Mouse (Mus musculus): ENCODE measurements at regions not wholly inside any gene's neighbourhood (a gene's known extent, or its start where the extent isn't known, plus 50 kb on each side); places are given as distances from the start of the nearest gene placed in this dataset.

DNA sequence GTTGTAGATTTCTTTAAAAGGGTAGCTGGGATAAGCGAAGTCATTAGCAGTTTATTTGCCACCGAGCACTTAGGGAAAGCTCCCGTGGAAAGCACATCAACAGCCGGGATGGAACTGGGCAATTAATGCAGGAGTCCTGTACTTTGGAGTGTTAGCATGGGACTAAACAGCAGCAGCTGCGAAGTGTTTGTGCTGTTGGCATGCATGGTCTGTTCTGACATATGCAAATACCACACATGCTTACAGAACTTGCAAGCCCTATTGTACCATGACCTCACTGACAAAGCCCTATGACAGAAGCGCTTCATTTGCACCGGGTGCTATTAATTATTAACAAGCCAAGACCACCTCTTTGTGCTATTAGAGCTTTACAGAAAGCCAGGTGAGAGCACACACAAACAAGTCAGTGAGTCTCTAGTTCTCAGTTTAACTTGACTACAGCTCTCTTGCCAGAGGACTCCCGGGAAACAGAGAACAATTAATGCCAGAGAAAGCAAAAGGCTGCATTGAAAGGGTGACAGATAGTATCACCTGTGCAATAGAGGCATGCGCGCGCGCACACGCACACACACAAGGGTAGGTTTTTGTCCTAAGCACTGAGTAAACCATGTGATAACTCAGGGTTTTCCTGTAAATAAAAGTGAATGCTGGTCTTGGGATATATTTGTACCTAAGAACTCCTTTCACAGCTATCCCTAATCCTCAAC, 154.4 kb downstream of the Ppp1r3a start:
- Histone ChIP-seq H3ac (ENCODE audit: control insufficient read depth, insufficient read length) (no peak overlapping the region), H3K4me2 (ENCODE audit: low read depth) (no peak overlapping the region), H3K4me3 (no peak overlapping the region), H3K36me3 (ENCODE audit: control insufficient read depth, insufficient read depth) (no peaks in the 10 kb centered on the region), H3K79me2 (ENCODE audit: control insufficient read depth, insufficient read depth) (no peaks in the 10 kb centered on the region), H3K27me3 (ENCODE audit: control insufficient read depth, insufficient read depth, insufficient read length) (no peaks in the 10 kb centered on the region)
- TF ChIP-seq MAX (IDR thresholded peaks at IDR 0.05; ENCODE audit: low read depth), result no peak
- no peak for TF ChIP-seq MYOG (IDR thresholded peaks at IDR 0.05; ENCODE audit: control insufficient read depth in 1 of 3, insufficient read depth in 1 of 3, insufficient read length in 2 of 3, low read depth in 2 of 3)
- no peak for TF ChIP-seq REST (IDR thresholded peaks at IDR 0.05; ENCODE audit: insufficient read depth, insufficient read length)
- TF ChIP-seq POLR2A (IDR thresholded peaks at IDR 0.05; ENCODE audit: insufficient read length, low read depth), result no peak
- no peak for TF ChIP-seq TCF3 (IDR thresholded peaks at IDR 0.05; ENCODE audit: insufficient read length, low read depth)
- no peak for TF ChIP-seq SRF (IDR thresholded peaks at IDR 0.05; ENCODE audit: control insufficient read depth, insufficient read length, low read depth)
- no peak for TF ChIP-seq POLR2AphosphoS2 (IDR thresholded peaks at IDR 0.05; ENCODE audit: insufficient read length, low read depth)
- no peak for TF ChIP-seq CEBPB (IDR thresholded peaks at IDR 0.05; ENCODE audit: insufficient read depth, poor library complexity, severe bottlenecking)
- TF ChIP-seq E2F4 (IDR thresholded peaks at IDR 0.05; ENCODE audit: insufficient read depth), result no peak
- TF ChIP-seq USF1 (IDR thresholded peaks at IDR 0.05; ENCODE audit: low read depth), result no peak

DNA sequence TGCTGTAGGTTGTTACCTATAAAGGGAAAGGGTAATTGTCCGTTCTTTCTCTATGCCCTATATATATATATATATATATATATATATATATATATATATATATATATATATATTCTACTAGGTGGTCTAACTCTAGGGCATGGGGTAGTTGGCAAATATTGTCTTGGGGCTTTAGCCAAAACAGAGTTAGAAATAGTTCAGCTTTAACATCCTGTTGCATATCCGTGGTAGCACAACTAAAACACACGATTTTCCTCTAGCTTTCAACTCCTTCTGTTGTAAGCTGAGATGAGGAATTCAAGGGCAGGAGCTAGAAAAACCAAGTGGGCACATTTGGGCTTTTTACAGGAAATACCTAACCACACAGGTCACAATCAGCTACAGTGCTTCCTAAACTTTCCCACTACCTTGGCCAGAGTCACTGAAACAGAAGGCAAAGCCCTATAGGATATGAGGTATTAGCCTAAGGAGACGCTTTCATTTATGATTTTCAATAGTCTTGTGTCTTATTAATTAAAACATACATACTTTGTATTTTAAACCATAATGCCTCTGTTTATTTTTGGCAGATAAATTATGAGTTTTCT, 158.1 kb downstream of the Ppp1r3a start:
- no peak overlapping the region for H3K4me2 ChIP-seq (ENCODE audit: low read depth)
- TF ChIP-seq MYOG (IDR thresholded peaks at IDR 0.05; ENCODE audit: control insufficient read depth in 1 of 3, insufficient read depth in 1 of 3, insufficient read length in 2 of 3, low read depth in 2 of 3) (no peak), E2F4 (IDR thresholded peaks at IDR 0.05; ENCODE audit: insufficient read depth) (no peak), REST (IDR thresholded peaks at IDR 0.05; ENCODE audit: insufficient read depth, insufficient read length) (no peak), SRF (IDR thresholded peaks at IDR 0.05; ENCODE audit: control insufficient read depth, insufficient read length, low read depth) (no peak), USF1 (IDR thresholded peaks at IDR 0.05; ENCODE audit: low read depth) (no peak), CEBPB (IDR thresholded peaks at IDR 0.05; ENCODE audit: insufficient read depth, poor library complexity, severe bottlenecking) (no peak)
- no peaks in the 10 kb centered on the region for H3K27me3 ChIP-seq (ENCODE audit: control insufficient read depth, insufficient read depth, insufficient read length)
- no peaks in the 10 kb centered on the region for H3K79me2 ChIP-seq (ENCODE audit: control insufficient read depth, insufficient read depth)
- H3K4me3 ChIP-seq, result no peak overlapping the region
- H3ac ChIP-seq (ENCODE audit: control insufficient read depth, insufficient read length), result no peak overlapping the region
- no peaks in the 10 kb centered on the region for H3K36me3 ChIP-seq (ENCODE audit: control insufficient read depth, insufficient read depth)

DNA sequence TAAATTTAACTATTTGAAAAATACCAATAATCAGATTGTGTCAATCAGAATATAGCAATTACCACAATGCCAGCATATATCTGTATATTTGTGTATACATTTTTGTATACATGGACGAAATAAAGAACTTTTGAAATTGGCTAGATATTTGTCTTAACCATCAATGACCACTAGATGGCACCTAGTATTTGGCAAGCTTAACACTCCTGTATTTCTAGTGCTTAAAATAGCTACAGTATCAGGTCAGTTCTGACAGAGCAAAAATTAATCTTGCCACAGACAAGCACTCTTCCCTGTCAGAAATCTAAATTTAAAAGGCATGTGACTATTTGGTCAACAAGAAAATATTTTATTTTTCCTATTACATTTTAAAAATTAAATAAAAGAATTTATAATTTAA, 169.2 kb downstream of the Ppp1r3a start:
- no peak for TF ChIP-seq REST (IDR thresholded peaks at IDR 0.05; ENCODE audit: insufficient read depth, insufficient read length)
- TF ChIP-seq POLR2AphosphoS2 (IDR thresholded peaks at IDR 0.05; ENCODE audit: insufficient read length, low read depth), result no peak
- no peak for TF ChIP-seq MYOD1 (IDR thresholded peaks at IDR 0.05; ENCODE audit: control insufficient read depth in 1 of 3, insufficient read length in 2 of 3, low read depth in 2 of 3)
- TF ChIP-seq TCF12 (IDR thresholded peaks at IDR 0.05; ENCODE audit: insufficient read depth, poor library complexity, severe bottlenecking), result no peak
- no peak for TF ChIP-seq MAX (IDR thresholded peaks at IDR 0.05; ENCODE audit: low read depth)
- TF ChIP-seq CEBPB (IDR thresholded peaks at IDR 0.05; ENCODE audit: insufficient read depth, poor library complexity, severe bottlenecking), result no peak
- TF ChIP-seq TCF3 (IDR thresholded peaks at IDR 0.05; ENCODE audit: insufficient read length, low read depth), result no peak
- TF ChIP-seq E2F4 (IDR thresholded peaks at IDR 0.05; ENCODE audit: insufficient read depth), result no peak
- no peak for TF ChIP-seq SRF (IDR thresholded peaks at IDR 0.05; ENCODE audit: control insufficient read depth, insufficient read length, low read depth)
- TF ChIP-seq MYOG (IDR thresholded peaks at IDR 0.05; ENCODE audit: control insufficient read depth in 1 of 3, insufficient read depth in 1 of 3, insufficient read length in 2 of 3, low read depth in 2 of 3), result no peak
- TF ChIP-seq USF1 (IDR thresholded peaks at IDR 0.05; ENCODE audit: low read depth), result no peak
- no peak for TF ChIP-seq POLR2A (IDR thresholded peaks at IDR 0.05; ENCODE audit: insufficient read length, low read depth)
- H3K4me2 ChIP-seq (ENCODE audit: low read depth), result no peak overlapping the region
- H3K27me3 ChIP-seq (ENCODE audit: control insufficient read depth, insufficient read depth, insufficient read length), result no peaks in the 10 kb centered on the region
- no peaks in the 10 kb centered on the region for H3K36me3 ChIP-seq (ENCODE audit: control insufficient read depth, insufficient read depth)
- no peak overlapping the region for H3ac ChIP-seq (ENCODE audit: control insufficient read depth, insufficient read length)
- no peaks in the 10 kb centered on the region for H3K79me2 ChIP-seq (ENCODE audit: control insufficient read depth, insufficient read depth)
- H3K4me3 ChIP-seq, result no peak overlapping the region

DNA sequence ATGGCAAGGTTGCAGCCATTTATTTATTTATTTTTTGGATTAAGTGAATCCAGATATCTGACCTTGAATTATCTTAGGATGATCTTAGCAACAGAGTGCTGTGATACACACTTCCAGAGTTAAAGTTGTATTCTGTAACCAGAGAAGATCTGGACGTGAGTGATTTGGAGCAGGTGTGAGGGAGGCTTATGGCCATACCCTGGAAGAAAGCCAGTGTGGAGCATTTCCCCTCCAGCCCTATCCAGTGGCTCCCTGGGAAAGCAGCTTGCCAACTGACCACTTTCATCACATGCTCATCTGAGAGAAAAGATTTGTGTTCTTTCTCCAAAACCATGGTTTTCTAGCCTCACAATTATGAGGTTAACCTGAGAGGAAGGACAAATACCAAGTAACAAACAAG, 171.2 kb downstream of the Ppp1r3a start:
- Histone ChIP-seq H3K27me3 (ENCODE audit: control insufficient read depth, insufficient read depth, insufficient read length) (no peaks in the 10 kb centered on the region), H3K4me3 (no peak overlapping the region), H3K79me2 (ENCODE audit: control insufficient read depth, insufficient read depth) (no peaks in the 10 kb centered on the region), H3ac (ENCODE audit: control insufficient read depth, insufficient read length) (no peak overlapping the region), H3K4me2 (ENCODE audit: low read depth) (no peak overlapping the region), H3K36me3 (ENCODE audit: control insufficient read depth, insufficient read depth) (no peaks in the 10 kb centered on the region)
- TF ChIP-seq SRF (IDR thresholded peaks at IDR 0.05; ENCODE audit: control insufficient read depth, insufficient read length, low read depth) (no peak), REST (IDR thresholded peaks at IDR 0.05; ENCODE audit: insufficient read depth, insufficient read length) (no peak), MYOD1 (IDR thresholded peaks at IDR 0.05; ENCODE audit: control insufficient read depth in 1 of 3, insufficient read length in 2 of 3, low read depth in 2 of 3) (peak in 1 of 3 experiments; percentile 6), MYOG (IDR thresholded peaks at IDR 0.05; ENCODE audit: control insufficient read depth in 1 of 3, insufficient read depth in 1 of 3, insufficient read length in 2 of 3, low read depth in 2 of 3) (no peak)

DNA sequence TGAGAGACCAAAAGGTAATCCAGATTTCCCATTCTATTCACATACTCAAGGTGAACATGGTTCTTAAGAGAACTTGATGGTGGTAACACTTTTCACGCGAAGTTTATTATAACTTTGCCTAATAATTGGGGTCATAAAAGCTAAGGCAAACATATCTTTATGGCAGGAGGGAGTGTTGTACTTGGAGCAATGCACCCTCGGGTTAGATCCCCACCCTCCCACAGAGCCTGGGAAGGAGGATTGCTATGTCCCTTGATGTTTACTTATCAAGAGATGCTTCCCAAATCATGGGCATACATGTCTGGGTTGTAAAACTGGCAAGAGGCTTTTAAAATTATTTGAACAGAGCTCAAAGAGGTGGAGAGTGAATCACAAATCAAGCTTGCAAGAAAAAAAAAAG, 180.5 kb downstream of the Ppp1r3a start:
- no peak overlapping the region for H3ac ChIP-seq (ENCODE audit: control insufficient read depth, insufficient read length)
- no peak overlapping the region for H3K4me2 ChIP-seq (ENCODE audit: low read depth)
- TF ChIP-seq TCF12 (IDR thresholded peaks at IDR 0.05; ENCODE audit: insufficient read depth, poor library complexity, severe bottlenecking) (no peak), REST (IDR thresholded peaks at IDR 0.05; ENCODE audit: insufficient read depth, insufficient read length) (no peak), TCF3 (IDR thresholded peaks at IDR 0.05; ENCODE audit: insufficient read length, low read depth) (no peak), SRF (IDR thresholded peaks at IDR 0.05; ENCODE audit: control insufficient read depth, insufficient read length, low read depth) (no peak), CEBPB (IDR thresholded peaks at IDR 0.05; ENCODE audit: insufficient read depth, poor library complexity, severe bottlenecking) (no peak), E2F4 (IDR thresholded peaks at IDR 0.05; ENCODE audit: insufficient read depth) (no peak), MYOD1 (IDR thresholded peaks at IDR 0.05; ENCODE audit: control insufficient read depth in 1 of 3, insufficient read length in 2 of 3, low read depth in 2 of 3) (no peak), POLR2A (IDR thresholded peaks at IDR 0.05; ENCODE audit: insufficient read length, low read depth) (no peak), POLR2AphosphoS2 (IDR thresholded peaks at IDR 0.05; ENCODE audit: insufficient read length, low read depth) (no peak), MAX (IDR thresholded peaks at IDR 0.05; ENCODE audit: low read depth) (no peak), MYOG (IDR thresholded peaks at IDR 0.05; ENCODE audit: control insufficient read depth in 1 of 3, insufficient read depth in 1 of 3, insufficient read length in 2 of 3, low read depth in 2 of 3) (no peak), USF1 (IDR thresholded peaks at IDR 0.05; ENCODE audit: low read depth) (no peak)
- no peaks in the 10 kb centered on the region for H3K79me2 ChIP-seq (ENCODE audit: control insufficient read depth, insufficient read depth)
- H3K36me3 ChIP-seq (ENCODE audit: control insufficient read depth, insufficient read depth), result no peaks in the 10 kb centered on the region
- no peaks in the 10 kb centered on the region for H3K27me3 ChIP-seq (ENCODE audit: control insufficient read depth, insufficient read depth, insufficient read length)
- H3K4me3 ChIP-seq, result no peak overlapping the region
